Mouse (Mus musculus): ENCODE results near the gene Rnf212b.

DNA sequence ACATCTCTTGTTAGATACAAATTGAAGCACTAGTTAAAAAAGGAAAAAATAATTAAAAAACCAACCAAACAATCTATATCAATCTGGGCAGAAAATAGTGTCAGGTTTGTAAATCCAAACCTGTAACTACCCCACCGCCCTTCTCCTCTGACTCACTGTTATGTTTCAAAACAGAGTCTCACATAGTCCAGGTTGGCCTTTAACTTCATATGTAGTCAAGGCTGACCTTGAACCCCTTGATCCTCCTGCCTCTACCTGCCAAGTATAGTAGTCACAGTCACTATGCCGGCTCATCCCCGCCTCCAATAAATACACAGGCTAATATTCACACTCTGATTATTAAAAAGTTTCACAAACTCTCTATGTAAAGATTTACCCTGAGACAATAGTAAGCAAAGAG lies 41.8 kb downstream of the Rnf212b start:
- no peak for TF ChIP-seq EP300 (IDR thresholded peaks at IDR 0.05; ENCODE audit: low read depth)
- no peak for TF ChIP-seq CTCF (IDR thresholded peaks at IDR 0.05; ENCODE audit: low read depth)
